Mouse (Mus musculus): Measurements from ENCODE around the gene Polr2e.

Gene Polr2e

DNA sequence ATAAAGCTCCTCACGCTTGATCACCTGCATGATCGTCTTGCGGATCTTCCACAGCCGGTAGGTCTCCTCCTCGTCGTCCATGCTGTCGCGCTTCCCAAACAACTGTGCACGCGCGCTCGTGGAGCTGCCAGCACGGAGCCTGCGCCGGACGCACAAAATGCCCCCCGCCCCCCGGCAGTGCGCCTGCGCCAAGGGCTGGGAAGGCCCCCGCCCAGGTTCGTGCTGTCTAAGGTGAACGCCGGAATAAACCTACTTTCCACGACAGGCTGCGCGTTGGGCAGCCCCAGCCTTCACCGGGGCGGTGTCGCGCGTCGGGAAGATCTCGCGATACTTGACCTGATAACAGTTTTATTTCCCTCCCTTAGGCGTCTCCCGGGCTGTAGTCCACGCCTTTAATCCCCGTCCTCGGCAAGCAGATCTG, at the start of gene Polr2e:
Polr2e (minus strand) TSS at position 237 of the 421 bp plus-strand sequence.
- Histone ChIP-seq H3K4me1 (replicated peaks; ENCODE audit: low read depth, low read length) (peaks cover 80% of the 10 kb centered on the region), H3K9me3 (ENCODE audit: low read length) (no peaks in the 10 kb centered on the region), H3K27me3 (ENCODE audit: insufficient read depth, low read length) (no peaks in the 10 kb centered on the region), H3K4me3 (replicated peaks; ENCODE audit: low read length) (peak within 1 kb of the TSS; percentile 99), H3K36me3 (ENCODE audit: insufficient read depth, low read length) (peaks cover 43% of the 10 kb centered on the region)
- TF ChIP-seq CTCF (conservative IDR thresholded peaks at IDR 0.05; ENCODE audit: low read length) (no peak), NANOG (IDR thresholded peaks at IDR 0.05; ENCODE audit: borderline replicate concordance, low read length) (no peak), POU5F1 (IDR thresholded peaks at IDR 0.05; ENCODE audit: borderline replicate concordance, low read length) (no peak)

- no peaks in the 10 kb centered on the region for H3K27me3 ChIP-seq (ENCODE audit: insufficient read depth, low read length)
- TF ChIP-seq POU5F1 (IDR thresholded peaks at IDR 0.05; ENCODE audit: borderline replicate concordance, low read length), result no peak
- no peak for TF ChIP-seq CTCF (conservative IDR thresholded peaks at IDR 0.05; ENCODE audit: low read length)
- no peak for TF ChIP-seq NANOG (IDR thresholded peaks at IDR 0.05; ENCODE audit: borderline replicate concordance, low read length)
- H3K36me3 ChIP-seq (ENCODE audit: insufficient read depth, low read length), result peaks cover 69% of the 10 kb centered on the region
- H3K4me1 ChIP-seq (replicated peaks; ENCODE audit: low read depth, low read length), result peaks cover 59% of the 10 kb centered on the region
- H3K4me3 ChIP-seq (replicated peaks; ENCODE audit: low read length), result 0 out of 2 replicates have a peak overlapping the region, but pooled peaks have one; percentile 3
- H3K9me3 ChIP-seq (ENCODE audit: low read length), result no peaks in the 10 kb centered on the region
These were observed 49.6 kb upstream of the Polr2e start for GRCm38 (mm10) chr10:80089146-80089545.

GRCm38 (mm10) chr10:80087483-80087882, 47.9 kb upstream of the Polr2e start:
- H3K4me1 ChIP-seq (replicated peaks; ENCODE audit: low read depth, low read length), result peaks cover 46% of the 10 kb centered on the region
- no peak for TF ChIP-seq NANOG (IDR thresholded peaks at IDR 0.05; ENCODE audit: borderline replicate concordance, low read length)
- TF ChIP-seq CTCF (conservative IDR thresholded peaks at IDR 0.05; ENCODE audit: low read length), result no peak
- TF ChIP-seq POU5F1 (IDR thresholded peaks at IDR 0.05; ENCODE audit: borderline replicate concordance, low read length), result no peak
- peaks cover 74% of the 10 kb centered on the region for H3K36me3 ChIP-seq (ENCODE audit: insufficient read depth, low read length)
- no peak overlapping the region for H3K4me3 ChIP-seq (replicated peaks; ENCODE audit: low read length)
- H3K9me3 ChIP-seq (ENCODE audit: low read length), result no peaks in the 10 kb centered on the region
- H3K27me3 ChIP-seq (ENCODE audit: insufficient read depth, low read length), result no peaks in the 10 kb centered on the region

GRCm38 (mm10) chr10:80086847-80087246, 47.3 kb upstream of the Polr2e start:
- no peaks in the 10 kb centered on the region for H3K27me3 ChIP-seq (ENCODE audit: insufficient read depth, low read length)
- no peak for TF ChIP-seq POU5F1 (IDR thresholded peaks at IDR 0.05; ENCODE audit: borderline replicate concordance, low read length)
- no peak for TF ChIP-seq NANOG (IDR thresholded peaks at IDR 0.05; ENCODE audit: borderline replicate concordance, low read length)
- TF ChIP-seq CTCF (conservative IDR thresholded peaks at IDR 0.05; ENCODE audit: low read length), result no peak
- H3K9me3 ChIP-seq (ENCODE audit: low read length), result no peaks in the 10 kb centered on the region
- no peak overlapping the region for H3K4me3 ChIP-seq (replicated peaks; ENCODE audit: low read length)
- peaks cover 42% of the 10 kb centered on the region for H3K4me1 ChIP-seq (replicated peaks; ENCODE audit: low read depth, low read length)
- H3K36me3 ChIP-seq (ENCODE audit: insufficient read depth, low read length), result peaks cover 74% of the 10 kb centered on the region

- Histone ChIP-seq H3K9me3 (ENCODE audit: low read length) (no peaks in the 10 kb centered on the region), H3K4me1 (replicated peaks; ENCODE audit: low read depth, low read length) (peaks cover 44% of the 10 kb centered on the region), H3K4me3 (replicated peaks; ENCODE audit: low read length) (no peak overlapping the region), H3K36me3 (ENCODE audit: insufficient read depth, low read length) (peaks cover 77% of the 10 kb centered on the region), H3K27me3 (ENCODE audit: insufficient read depth, low read length) (no peaks in the 10 kb centered on the region)
- TF ChIP-seq CTCF (conservative IDR thresholded peaks at IDR 0.05; ENCODE audit: low read length), result no peak
- no peak for TF ChIP-seq NANOG (IDR thresholded peaks at IDR 0.05; ENCODE audit: borderline replicate concordance, low read length)
- TF ChIP-seq POU5F1 (IDR thresholded peaks at IDR 0.05; ENCODE audit: borderline replicate concordance, low read length), result no peak
These were observed 45.4 kb upstream of the Polr2e start for GRCm38 (mm10) chr10:80084817-80085487.

GRCm38 (mm10) chr10:80081075-80081474, 41.5 kb upstream of the Polr2e start:
- no peaks in the 10 kb centered on the region for H3K9me3 ChIP-seq (ENCODE audit: low read length)
- H3K4me1 ChIP-seq (replicated peaks; ENCODE audit: low read depth, low read length), result peaks cover 57% of the 10 kb centered on the region
- H3K4me3 ChIP-seq (replicated peaks; ENCODE audit: low read length), result no peak overlapping the region
- peaks cover 99% of the 10 kb centered on the region for H3K36me3 ChIP-seq (ENCODE audit: insufficient read depth, low read length)
- TF ChIP-seq CTCF (conservative IDR thresholded peaks at IDR 0.05; ENCODE audit: low read length) (no peak), NANOG (IDR thresholded peaks at IDR 0.05; ENCODE audit: borderline replicate concordance, low read length) (no peak)
- H3K27me3 ChIP-seq (ENCODE audit: insufficient read depth, low read length), result no peaks in the 10 kb centered on the region

- Histone ChIP-seq H3K4me1 (replicated peaks; ENCODE audit: low read depth, low read length) (peaks cover 62% of the 10 kb centered on the region), H3K27me3 (ENCODE audit: insufficient read depth, low read length) (no peaks in the 10 kb centered on the region), H3K4me3 (replicated peaks; ENCODE audit: low read length) (no peak overlapping the region), H3K36me3 (ENCODE audit: insufficient read depth, low read length) (peaks cover 100% of the 10 kb centered on the region), H3K9me3 (ENCODE audit: low read length) (no peaks in the 10 kb centered on the region)
- no peak for TF ChIP-seq POU5F1 (IDR thresholded peaks at IDR 0.05; ENCODE audit: borderline replicate concordance, low read length)
- TF ChIP-seq NANOG (IDR thresholded peaks at IDR 0.05; ENCODE audit: borderline replicate concordance, low read length), result no peak
- TF ChIP-seq CTCF (conservative IDR thresholded peaks at IDR 0.05; ENCODE audit: low read length), result no peak
These were observed 40.9 kb upstream of the Polr2e start for GRCm38 (mm10) chr10:80080396-80081070.

- H3K4me1 ChIP-seq (replicated peaks; ENCODE audit: low read depth, low read length), result peaks cover 84% of the 10 kb centered on the region
- TF ChIP-seq CTCF (conservative IDR thresholded peaks at IDR 0.05; ENCODE audit: low read length) (no peak), NANOG (IDR thresholded peaks at IDR 0.05; ENCODE audit: borderline replicate concordance, low read length) (no peak)
These were observed 38.8 kb upstream of the Polr2e start for GRCm38 (mm10) chr10:80078366-80078765.

More at GRCm38 (mm10) chr10:80078366-80078765, 38.8 kb upstream of the Polr2e start:
- Histone ChIP-seq H3K4me3 (replicated peaks; ENCODE audit: low read length) (0 out of 2 replicates have a peak overlapping the region, but pooled peaks have one; percentile 5), H3K36me3 (ENCODE audit: insufficient read depth, low read length) (peaks cover 87% of the 10 kb centered on the region), H3K27me3 (ENCODE audit: insufficient read depth, low read length) (no peaks in the 10 kb centered on the region), H3K9me3 (ENCODE audit: low read length) (no peaks in the 10 kb centered on the region)
